Mouse (Mus musculus) ES-E14 (cell line): ENCODE results near the gene Svop. TPM values are rescaled to one million over a fixed set of nuclear protein-coding genes. Genes with fewer than 3 reads are reported as not detected.

Source experiments
- DNase-seq: peaks from one replicate; pipeline ENCODE4 v3.0.0-alpha.2; 2013; ENCODE audit warnings: low read depth, low spot score
- H3K27ac ChIP-seq: 2 replicates; pipeline ENCODE4 v1.5.1; 2012; ENCODE audit warnings: low read depth, mild to moderate bottlenecking, low read length, moderate library complexity, mixed read lengths; ENCODE audit not compliant: poor library complexity, insufficient read depth, severe bottlenecking
- H3K36me3 ChIP-seq: 2 replicates; pipeline ENCODE4 v1.6.1; 2012; ENCODE audit warnings: mild to moderate bottlenecking, low read length, moderate library complexity, mixed read lengths; ENCODE audit not compliant: control insufficient read depth, poor library complexity, insufficient read depth, severe bottlenecking
- H3K4me1 ChIP-seq, 2 experiments: fragments of 150-350 bp in 1 of 2; sonication (generic) in 1 of 2; 2 replicates each; pipeline ENCODE4 v1.6.1; 2012; ENCODE audit warnings: low read length in 2 of 2, mild to moderate bottlenecking in 1 of 2, mixed read lengths in 1 of 2; ENCODE audit not compliant: control insufficient read depth in 2 of 2, insufficient read depth in 2 of 2, poor library complexity in 1 of 2
- H3K4me3 ChIP-seq, 2 experiments: fragments of 150-350 bp in 1 of 2; sonication (generic) in 1 of 2; 2 replicates each; pipeline ENCODE4 v1.5.1; 2012; ENCODE audit warnings: low read length in 2 of 2, low read depth in 1 of 2, mild to moderate bottlenecking in 1 of 2, mixed read lengths in 1 of 2; ENCODE audit not compliant: insufficient read depth in 1 of 2, poor library complexity in 1 of 2, severe bottlenecking in 1 of 2
- H3K9ac ChIP-seq: 2 replicates; pipeline ENCODE4 v1.6.1; 2012; ENCODE audit warnings: low read depth, mild to moderate bottlenecking, low read length, mixed read lengths; ENCODE audit not compliant: poor library complexity, insufficient read depth, severe bottlenecking
- H3K9me3 ChIP-seq: fragments of 150-350 bp; sonication (generic); 2 replicates; pipeline ENCODE4 v1.6.1; 2012; ENCODE audit warnings: low read depth, mild to moderate bottlenecking, low read length; ENCODE audit not compliant: control insufficient read depth, insufficient read depth
- CHD2 ChIP-seq: IDR thresholded peaks from 2 replicates; pipeline ENCODE4 v1.6.1; 2014; ENCODE audit warnings: mild to moderate bottlenecking, low read depth, low read length, inconsistent platforms
- HCFC1 ChIP-seq: IDR thresholded peaks from 2 replicates; pipeline ENCODE4 v1.6.1; 2012; ENCODE audit warnings: low read length, inconsistent platforms, borderline replicate concordance; ENCODE audit not compliant: insufficient read depth
- MAFK ChIP-seq: IDR thresholded peaks from 2 replicates; pipeline ENCODE4 v1.6.1; 2014; ENCODE audit warnings: mild to moderate bottlenecking, low read depth, low read length, inconsistent platforms; ENCODE audit not compliant: insufficient read depth
- ZC3H11A ChIP-seq: IDR thresholded peaks from 2 replicates; pipeline ENCODE4 v1.6.1; 2012; ENCODE audit warnings: low read depth, mild to moderate bottlenecking, inconsistent platforms, low read length, borderline replicate concordance
- ZNF384 ChIP-seq: IDR thresholded peaks from 2 replicates; pipeline ENCODE4 v1.6.1; 2012; ENCODE audit warnings: low read depth, low read length, inconsistent platforms
- in situ Hi-C, 2 experiments: fragments of 600-800 bp; cut with MboI; formaldehyde crosslinking; loops; one replicate each; pipeline ENCODE4 v1.15.1; 2025; ENCODE audit warnings: low sequenced_read_pairs in 2 of 2, inconsistent platforms in 1 of 2; ENCODE audit not compliant: unreplicated experiment in 2 of 2
- total RNA-seq: library from RNA; depleted of rRNA; stranded (reverse); fragments of 300-350 nt; gene quantifications from 2 replicates; pipeline ENCODE4 v1.2.3, GENCODE M21; 2012

Svop gene
- total RNA-seq, 1 experiment: 4.9 TPM

DNA sequence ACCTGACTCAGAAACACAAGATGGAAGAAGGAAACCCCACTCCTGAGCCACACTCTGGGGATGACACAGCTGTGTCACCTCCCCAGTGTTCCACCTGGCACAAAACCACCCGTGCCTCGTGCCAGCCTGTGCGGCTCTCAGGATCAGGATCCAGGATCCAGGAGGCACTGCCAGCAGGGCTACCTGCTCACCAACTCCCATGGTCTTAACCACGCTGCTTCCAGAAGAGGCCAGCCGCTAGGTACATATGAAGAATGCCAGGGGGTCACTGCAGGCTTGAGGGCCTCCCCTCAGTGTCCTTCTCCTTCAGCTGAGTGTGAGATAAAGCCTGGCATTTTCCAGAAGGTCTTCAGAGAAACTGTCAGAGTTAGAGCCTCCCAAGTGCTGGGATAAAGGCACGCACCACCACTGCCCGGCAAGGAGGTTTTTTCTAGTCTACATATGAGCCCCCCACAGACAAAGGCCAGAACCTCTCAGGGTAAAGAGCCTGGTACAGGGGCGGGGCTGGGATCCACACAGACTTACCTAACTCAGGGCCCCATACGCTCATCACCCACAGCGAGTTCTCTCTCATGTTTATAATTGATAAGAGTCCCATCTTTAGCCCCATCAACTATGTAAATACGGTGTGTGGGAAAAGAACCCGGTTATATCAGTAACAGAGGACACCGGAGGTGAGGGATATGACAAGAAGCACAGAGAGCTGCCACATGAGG lies 107.2 kb downstream of the Svop start:
- Histone ChIP-seq H3K36me3 (peaks cover 1% of the 10 kb centered on the region; the same call in 1 of the 2 replicates), H3K4me3 (no peak overlapping the region), H3K27ac (no peak overlapping the region), H3K9me3 (no peaks in the 10 kb centered on the region), H3K4me1 (peaks cover 0 to 17% of the 10 kb centered on the region in 2 experiments; a peak in 2 of 4 replicates), H3K9ac (no peak overlapping the region)
- DNase-seq: no peak
- in situ Hi-C loops: no loop called here
- TF ChIP-seq HCFC1: no peak
- TF ChIP-seq ZNF384: no peak
- TF ChIP-seq ZC3H11A: no peak
- TF ChIP-seq MAFK: no peak
- no peak for TF ChIP-seq CHD2

DNA sequence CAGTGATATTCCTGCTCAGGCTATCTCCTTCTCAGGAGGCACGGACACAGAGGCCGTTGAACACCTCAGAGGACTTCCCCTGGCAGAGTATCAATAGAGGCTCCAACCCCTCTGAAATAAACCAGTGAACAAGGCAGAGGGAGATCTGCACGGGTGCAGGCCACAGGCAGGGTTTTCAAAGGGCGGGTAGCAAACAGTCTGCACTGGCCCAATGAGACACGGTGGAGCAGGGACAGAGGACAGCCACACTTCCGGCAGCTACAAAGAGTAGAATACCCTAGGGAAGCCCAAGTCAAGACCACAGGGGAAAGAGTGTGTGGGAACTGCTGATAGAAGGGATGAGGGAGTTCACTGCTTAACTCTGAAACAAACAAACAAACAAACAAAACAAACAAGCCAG lies 107.8 kb downstream of the Svop start:
- Histone ChIP-seq H3K27ac (no peak overlapping the region), H3K9ac (no peak overlapping the region), H3K9me3 (no peaks in the 10 kb centered on the region), H3K36me3 (peaks cover 1% of the 10 kb centered on the region; the same call in 1 of the 2 replicates), H3K4me1 (peaks cover 0 to 17% of the 10 kb centered on the region in 2 experiments; a peak in 2 of 4 replicates), H3K4me3 (no peak overlapping the region)
- TF ChIP-seq CHD2 (no peak), HCFC1 (no peak), ZNF384 (no peak), ZC3H11A (no peak), MAFK (no peak)
- in situ Hi-C loops: no loop called here
- no peak for DNase-seq

DNA sequence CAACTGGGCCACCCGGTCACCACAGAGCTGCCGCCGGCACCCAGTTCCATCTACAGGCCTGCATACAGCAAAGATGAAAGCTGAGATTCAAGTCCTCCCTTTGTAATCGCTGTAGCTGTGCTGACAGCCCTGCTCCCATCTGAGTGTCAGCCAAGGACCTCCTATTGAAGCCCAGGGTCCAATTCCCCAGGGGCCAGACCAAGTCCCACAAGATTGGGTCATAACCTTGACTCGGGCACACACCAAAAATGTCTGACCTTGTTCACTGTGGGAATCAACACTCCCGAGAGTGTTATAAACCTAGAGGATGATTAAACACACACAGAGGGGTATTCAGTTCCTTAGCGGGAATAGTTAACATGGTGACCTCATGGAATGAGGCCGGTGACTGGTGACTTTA lies 109.5 kb downstream of the Svop start:
- in situ Hi-C loops: no loop called here
- DNase-seq: no peak
- no peak overlapping the region for H3K4me3 ChIP-seq
- H3K36me3 ChIP-seq: peaks cover 1% of the 10 kb centered on the region; the same call in 1 of the 2 replicates
- no peaks in the 10 kb centered on the region for H3K9me3 ChIP-seq
- H3K27ac ChIP-seq: no peak overlapping the region
- H3K4me1 ChIP-seq: peaks cover 0 to 23% of the 10 kb centered on the region in 2 experiments; a peak in 2 of 4 replicates
- H3K9ac ChIP-seq: no peak overlapping the region
- TF ChIP-seq ZNF384: no peak
- TF ChIP-seq HCFC1: no peak
- TF ChIP-seq CHD2: no peak
- TF ChIP-seq MAFK: no peak
- TF ChIP-seq ZC3H11A: no peak

DNA sequence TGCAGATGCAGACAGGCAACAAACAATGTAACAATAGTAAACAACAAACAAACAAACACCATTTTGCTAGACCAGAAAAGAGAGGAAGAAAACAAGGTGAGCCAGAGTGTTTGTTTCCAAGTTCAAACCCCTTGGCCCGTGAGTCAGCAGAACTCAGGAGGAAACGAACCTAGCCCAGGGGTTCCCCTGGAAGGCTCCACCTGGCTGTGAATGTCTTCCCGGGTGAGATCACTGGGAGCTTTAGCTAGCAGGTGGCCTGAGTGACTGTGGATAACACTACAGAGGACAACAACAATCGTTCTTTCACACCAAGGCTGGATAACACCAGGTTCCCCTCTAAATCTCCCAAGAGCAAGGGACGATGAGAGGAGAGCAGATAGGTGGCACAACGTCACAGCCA lies 110.2 kb downstream of the Svop start:
- in situ Hi-C loops: no loop called here
- no peak for DNase-seq
- Histone ChIP-seq H3K4me1 (peaks cover 0 to 19% of the 10 kb centered on the region in 2 experiments; a peak in 2 of 4 replicates), H3K27ac (no peak overlapping the region), H3K4me3 (no peak overlapping the region), H3K9ac (no peak overlapping the region), H3K36me3 (peaks cover 1% of the 10 kb centered on the region; the same call in 1 of the 2 replicates), H3K9me3 (no peaks in the 10 kb centered on the region)
- TF ChIP-seq ZC3H11A (no peak), ZNF384 (no peak), MAFK (no peak)
